Mouse (Mus musculus) neural tube, embryonic 13.5 days (tissue): ENCODE measurements around the gene Vps37b. TPM values are rescaled to one million over a fixed set of nuclear protein-coding genes. Genes with fewer than 3 reads are reported as not detected.

Experiments used
- ATAC-seq: fragments of 200-750 bp; cut with Nextera tagmentation; 2 replicates; pipeline ENCODE4 v1.8.0; 2017; ENCODE audit warnings: low read depth, mild to moderate bottlenecking, moderate TSS enrichment, moderate library complexity
- H3K27ac ChIP-seq: fragments of 300-500 bp; sonication (generic); replicated peaks from 2 replicates; pipeline ENCODE4 v1.5.1; 2015; ENCODE audit warnings: moderate library complexity, mild to moderate bottlenecking, inconsistent platforms
- H3K27me3 ChIP-seq: fragments of 300-500 bp; sonication (generic); 2 replicates; pipeline ENCODE4 v1.6.1; 2015; ENCODE audit warnings: mild to moderate bottlenecking, inconsistent platforms
- H3K36me3 ChIP-seq: fragments of 300-500 bp; sonication (generic); 2 replicates; pipeline ENCODE4 v1.6.1; 2015; ENCODE audit warnings: mild to moderate bottlenecking, inconsistent platforms
- H3K4me1 ChIP-seq: fragments of 300-500 bp; sonication (generic); replicated peaks from 2 replicates; pipeline ENCODE4 v1.6.1; 2015; ENCODE audit warnings: inconsistent platforms
- H3K4me2 ChIP-seq: fragments of 300-500 bp; sonication (generic); 2 replicates; pipeline ENCODE4 v1.6.1; 2015; ENCODE audit warnings: inconsistent platforms, mild to moderate bottlenecking, moderate library complexity
- H3K4me3 ChIP-seq: fragments of 300-500 bp; sonication (generic); 2 replicates; pipeline ENCODE4 v1.5.1; 2015; ENCODE audit warnings: mild to moderate bottlenecking, inconsistent platforms
- H3K9ac ChIP-seq: fragments of 300-500 bp; sonication (generic); 2 replicates; pipeline ENCODE4 v1.6.1; 2015; ENCODE audit warnings: moderate library complexity, mild to moderate bottlenecking, inconsistent platforms
- H3K9me3 ChIP-seq: fragments of 300-500 bp; sonication (generic); 2 replicates; pipeline ENCODE4 v1.6.1; 2016; ENCODE audit warnings: inconsistent platforms
- WGBS: fragments of 180-500 bp; shearing (Covaris S2); methylation state at CpG from one replicate; pipeline ENCODE4 v1.1.7; 2015; 5-methylcytosine and 5-hydroxymethylcytosine counted together
- polyA plus RNA-seq: library from polyadenylated mRNA; unstranded; fragments of >200 nt; fragmentation: Nextera tagmentation; extraction: Ambion mirVana; gene quantifications from 2 replicates; pipeline ENCODE4 v1.2.1, GENCODE M21; 2015

Gene Vps37b
- polyA plus RNA-seq, 1 experiment from 2014 or later: 77.5 TPM

GRCm38 (mm10) chr5:124006082-124006873, 25.8 kb downstream of the Vps37b start:
- no peak for ATAC-seq
- WGBS: 89% methylated on average over 26 of the region's 26 CpGs
- no peak overlapping the region for H3K27ac ChIP-seq

GRCm38 (mm10) chr5:124005591-124005990, 26.5 kb downstream of the Vps37b start:
- Histone ChIP-seq H3K9ac (no peak overlapping the region), H3K27ac (0 out of 2 replicates have a peak overlapping the region, but pooled peaks have one; percentile 18), H3K4me3 (no peak overlapping the region), H3K4me1 (peaks cover 31% of the 10 kb centered on the region), H3K4me2 (no peak overlapping the region), H3K9me3 (no peaks in the 10 kb centered on the region), H3K27me3 (no peaks in the 10 kb centered on the region), H3K36me3 (peaks cover 78% of the 10 kb centered on the region)
- ATAC-seq: no peak
- 74% methylated on average over 11 of the region's 11 CpGs for whole genome bisulfite sequencing

More at GRCm38 (mm10) chr5:124006082-124006873, 25.8 kb downstream of the Vps37b start:
- Histone ChIP-seq H3K4me2 (no peak overlapping the region), H3K4me3 (no peak overlapping the region), H3K9ac (no peak overlapping the region), H3K4me1 (peaks cover 34% of the 10 kb centered on the region), H3K9me3 (no peaks in the 10 kb centered on the region), H3K36me3 (peaks cover 76% of the 10 kb centered on the region), H3K27me3 (no peaks in the 10 kb centered on the region)

- Histone ChIP-seq H3K27me3 (no peaks in the 10 kb centered on the region), H3K9ac (no peak overlapping the region), H3K4me3 (no peak overlapping the region), H3K4me1 (peaks cover 26% of the 10 kb centered on the region), H3K9me3 (no peaks in the 10 kb centered on the region), H3K27ac (peak overlapping the region; percentile 52; the same call in 1 of the 2 replicates), H3K4me2 (no peak overlapping the region), H3K36me3 (peaks cover 73% of the 10 kb centered on the region)
- ATAC-seq: no peak
- 88% methylated on average over 15 of the region's 15 CpGs for WGBS
Measured at GRCm38 (mm10) chr5:124005151-124005500, 26.9 kb downstream of the Vps37b start.

GRCm38 (mm10) chr5:124004356-124005150, 27.5 kb downstream of the Vps37b start:
- Histone ChIP-seq H3K4me1 (peaks cover 21% of the 10 kb centered on the region), H3K9me3 (no peaks in the 10 kb centered on the region), H3K4me3 (no peak overlapping the region), H3K27me3 (no peaks in the 10 kb centered on the region), H3K4me2 (no peak overlapping the region), H3K27ac (peak overlapping the region; percentile 52; the same call in 1 of the 2 replicates), H3K9ac (no peak overlapping the region), H3K36me3 (peaks cover 67% of the 10 kb centered on the region)
- WGBS: 87% methylated on average over 17 of the region's 17 CpGs
- ATAC-seq: no peak

- Histone ChIP-seq H3K9me3 (no peaks in the 10 kb centered on the region), H3K27me3 (no peaks in the 10 kb centered on the region), H3K4me2 (no peak overlapping the region), H3K9ac (0 out of 2 replicates have a peak overlapping the region, but pooled peaks have one; percentile 34), H3K36me3 (peaks cover 56% of the 10 kb centered on the region), H3K4me3 (no peak overlapping the region), H3K4me1 (peaks cover 20% of the 10 kb centered on the region), H3K27ac (peak overlapping the region; percentile 64)
- 48% methylated on average over 4 of the region's 4 CpGs for WGBS
- no peak for ATAC-seq
Measured at GRCm38 (mm10) chr5:124003375-124003774, 28.7 kb downstream of the Vps37b start.

GRCm38 (mm10) chr5:124002876-124003275, 29.2 kb downstream of the Vps37b start:
- H3K4me2 ChIP-seq: no peak overlapping the region
- H3K9me3 ChIP-seq: no peaks in the 10 kb centered on the region
- no peaks in the 10 kb centered on the region for H3K27me3 ChIP-seq
- H3K36me3 ChIP-seq: peaks cover 51% of the 10 kb centered on the region
- no peak overlapping the region for H3K4me3 ChIP-seq
- 44% methylated on average over 2 of the region's 2 CpGs for WGBS
- H3K9ac ChIP-seq: no peak overlapping the region
- H3K27ac ChIP-seq: peak overlapping the region; percentile 64
- peaks cover 20% of the 10 kb centered on the region for H3K4me1 ChIP-seq
- no peak for ATAC-seq

- Histone ChIP-seq H3K36me3 (peaks cover 41% of the 10 kb centered on the region), H3K27ac (peak overlapping the region; percentile 33), H3K4me3 (no peak overlapping the region), H3K4me1 (peaks cover 31% of the 10 kb centered on the region), H3K4me2 (no peak overlapping the region), H3K9ac (peak overlapping the region; percentile 46; the same call in 1 of the 2 replicates), H3K9me3 (no peaks in the 10 kb centered on the region), H3K27me3 (no peaks in the 10 kb centered on the region)
- ATAC-seq: peak; percentile 9; the same call in 1 of the 2 replicates
- WGBS: 63% methylated on average over 9 of the region's 9 CpGs
Measured at GRCm38 (mm10) chr5:124001274-124001673, 30.8 kb downstream of the Vps37b start.

- Histone ChIP-seq H3K9me3 (no peaks in the 10 kb centered on the region), H3K27me3 (no peaks in the 10 kb centered on the region), H3K4me3 (no peak overlapping the region), H3K4me1 (peaks cover 31% of the 10 kb centered on the region), H3K9ac (peak overlapping the region; percentile 46; the same call in 1 of the 2 replicates), H3K36me3 (peaks cover 36% of the 10 kb centered on the region), H3K4me2 (no peak overlapping the region), H3K27ac (peak overlapping the region; percentile 33; the same call in 1 of the 2 replicates)
- 14% methylated on average over 7 of the region's 7 CpGs for WGBS
- peak; percentile 52 for ATAC-seq
Measured at GRCm38 (mm10) chr5:124000824-124001223, 31.2 kb downstream of the Vps37b start.

- no peaks in the 10 kb centered on the region for H3K9me3 ChIP-seq
- no peak overlapping the region for H3K27ac ChIP-seq
- H3K9ac ChIP-seq: no peak overlapping the region
- no peak for ATAC-seq
- H3K27me3 ChIP-seq: no peaks in the 10 kb centered on the region
- H3K4me1 ChIP-seq: peaks cover 39% of the 10 kb centered on the region
- WGBS: 88% methylated on average over 10 of the region's 10 CpGs
- H3K4me2 ChIP-seq: no peak overlapping the region
- H3K4me3 ChIP-seq: no peak overlapping the region
- peaks cover 12% of the 10 kb centered on the region; the same call in 1 of the 2 replicates for H3K36me3 ChIP-seq
Measured at GRCm38 (mm10) chr5:123998370-123998769, 33.7 kb downstream of the Vps37b start.

GRCm38 (mm10) chr5:123997811-123998210, 34.3 kb downstream of the Vps37b start:
- Histone ChIP-seq H3K36me3 (0 out of 2 replicates have a peak, but pooled peaks cover 9% of the 10 kb centered on the region), H3K4me1 (peaks cover 35% of the 10 kb centered on the region), H3K9ac (no peak overlapping the region), H3K4me2 (no peak overlapping the region), H3K27me3 (no peaks in the 10 kb centered on the region), H3K9me3 (no peaks in the 10 kb centered on the region), H3K4me3 (no peak overlapping the region), H3K27ac (0 out of 2 replicates have a peak overlapping the region, but pooled peaks have one; percentile 28)
- WGBS: 67% methylated on average over 16 of the region's 16 CpGs
- no peak for ATAC-seq

- Histone ChIP-seq H3K9ac (no peak overlapping the region), H3K4me1 (peaks cover 34% of the 10 kb centered on the region), H3K9me3 (no peaks in the 10 kb centered on the region), H3K27me3 (0 out of 2 replicates have a peak, but pooled peaks cover 1% of the 10 kb centered on the region), H3K4me2 (no peak overlapping the region), H3K27ac (0 out of 2 replicates have a peak overlapping the region, but pooled peaks have one; percentile 28), H3K36me3 (0 out of 2 replicates have a peak, but pooled peaks cover 9% of the 10 kb centered on the region), H3K4me3 (no peak overlapping the region)
- WGBS: 82% methylated on average over 24 of the region's 24 CpGs
- ATAC-seq: no peak
Measured at GRCm38 (mm10) chr5:123997211-123997751, 34.8 kb downstream of the Vps37b start.
